Mouse (Mus musculus) intestine, embryonic 16.5 days (tissue): ENCODE measurements at regions not wholly inside any gene's neighbourhood (a gene's known extent, or its start where the extent isn't known, plus 50 kb on each side); places are given as distances from the start of the nearest gene placed in this dataset.

Experiments used
- ATAC-seq: fragments of 200-750 bp; cut with Nextera tagmentation; 2 replicates; pipeline ENCODE4 v1.8.0; 2017; ENCODE audit warnings: moderate TSS enrichment, moderate library complexity
- H3K27ac ChIP-seq: fragments of 300-500 bp; sonication (generic); 2 replicates; pipeline ENCODE4 v1.5.1; 2014; ENCODE audit warnings: mild to moderate bottlenecking, low read length
- H3K27me3 ChIP-seq: fragments of 300-500 bp; sonication (generic); replicated peaks from 2 replicates; pipeline ENCODE4 v1.6.1; 2014; ENCODE audit warnings: low read length, control low read depth, mixed read lengths; ENCODE audit not compliant: control insufficient read depth, insufficient read depth
- H3K36me3 ChIP-seq: fragments of 300-500 bp; sonication (generic); 2 replicates; pipeline ENCODE4 v1.6.1; 2014; ENCODE audit warnings: low read length, control low read depth; ENCODE audit not compliant: control insufficient read depth, insufficient read depth
- H3K4me1 ChIP-seq: fragments of 300-500 bp; sonication (generic); 2 replicates; pipeline ENCODE4 v1.6.1; 2014; ENCODE audit warnings: low read length, control low read depth, mixed read lengths; ENCODE audit not compliant: control insufficient read depth, insufficient read depth
- H3K4me2 ChIP-seq: fragments of 300-500 bp; sonication (generic); 2 replicates; pipeline ENCODE4 v1.6.1; 2014; ENCODE audit warnings: low read depth, low read length, control low read depth
- H3K4me3 ChIP-seq: fragments of 300-500 bp; sonication (generic); 2 replicates; pipeline ENCODE4 v1.5.1; 2014; ENCODE audit warnings: mild to moderate bottlenecking, low read length
- H3K9ac ChIP-seq: fragments of 300-500 bp; sonication (generic); 2 replicates; pipeline ENCODE4 v1.6.1; 2014; ENCODE audit warnings: low read depth, low read length
- H3K9me3 ChIP-seq: fragments of 300-500 bp; sonication (generic); 2 replicates; pipeline ENCODE4 v1.6.1; 2016; ENCODE audit warnings: low read length, control low read depth; ENCODE audit not compliant: control insufficient read depth
- WGBS: fragments of 180-500 bp; shearing (Covaris S2); extraction: QIAGEN DNeasy Blood & Tissue Kit; methylation state at CpG from one replicate; pipeline ENCODE4 v1.1.7; 2014; 5-methylcytosine and 5-hydroxymethylcytosine counted together

GRCm38 (mm10) chr4:87501791-87502190, 271.5 kb upstream of the Slc24a2 start:
- Histone ChIP-seq H3K4me3 (no peak overlapping the region), H3K9me3 (no peaks in the 10 kb centered on the region), H3K27me3 (no peaks in the 10 kb centered on the region), H3K9ac (no peak overlapping the region), H3K4me1 (no peaks in the 10 kb centered on the region), H3K27ac (no peak overlapping the region), H3K36me3 (no peaks in the 10 kb centered on the region), H3K4me2 (no peak overlapping the region)
- no peak for ATAC-seq
- WGBS = 86% methylated on average over 4 of the region's 4 CpGs

- ATAC-seq = no peak
- Histone ChIP-seq H3K36me3 (no peaks in the 10 kb centered on the region), H3K4me1 (no peaks in the 10 kb centered on the region), H3K27me3 (no peaks in the 10 kb centered on the region), H3K4me2 (no peak overlapping the region), H3K9ac (no peak overlapping the region), H3K27ac (no peak overlapping the region), H3K4me3 (no peak overlapping the region), H3K9me3 (no peaks in the 10 kb centered on the region)
- WGBS = 54% methylated on average over 2 of the region's 2 CpGs
Measured at GRCm38 (mm10) chr4:87500441-87500840, 270.2 kb upstream of the Slc24a2 start.

- no peak overlapping the region for H3K4me3 ChIP-seq
- no peaks in the 10 kb centered on the region for H3K36me3 ChIP-seq
- no peak overlapping the region for H3K9ac ChIP-seq
- H3K27me3 ChIP-seq = no peaks in the 10 kb centered on the region
- 66% methylated on average over 3 of the region's 3 CpGs for WGBS
- H3K4me1 ChIP-seq = no peaks in the 10 kb centered on the region
- no peak for ATAC-seq
- H3K9me3 ChIP-seq = no peaks in the 10 kb centered on the region
- no peak overlapping the region for H3K4me2 ChIP-seq
- H3K27ac ChIP-seq = no peak overlapping the region
Measured at GRCm38 (mm10) chr4:87487798-87488197, 257.5 kb upstream of the Slc24a2 start.

- WGBS = 74% methylated on average over 1 of the region's 1 CpGs
- Histone ChIP-seq H3K4me3 (no peak overlapping the region), H3K4me2 (no peak overlapping the region), H3K36me3 (no peaks in the 10 kb centered on the region), H3K27ac (no peak overlapping the region), H3K27me3 (no peaks in the 10 kb centered on the region), H3K9ac (no peak overlapping the region), H3K4me1 (peaks cover 4% of the 10 kb centered on the region; the same call in 1 of the 2 replicates), H3K9me3 (no peaks in the 10 kb centered on the region)
- ATAC-seq = no peak
Measured at GRCm38 (mm10) chr4:87475537-87475936, 245.3 kb upstream of the Slc24a2 start.

DNA sequence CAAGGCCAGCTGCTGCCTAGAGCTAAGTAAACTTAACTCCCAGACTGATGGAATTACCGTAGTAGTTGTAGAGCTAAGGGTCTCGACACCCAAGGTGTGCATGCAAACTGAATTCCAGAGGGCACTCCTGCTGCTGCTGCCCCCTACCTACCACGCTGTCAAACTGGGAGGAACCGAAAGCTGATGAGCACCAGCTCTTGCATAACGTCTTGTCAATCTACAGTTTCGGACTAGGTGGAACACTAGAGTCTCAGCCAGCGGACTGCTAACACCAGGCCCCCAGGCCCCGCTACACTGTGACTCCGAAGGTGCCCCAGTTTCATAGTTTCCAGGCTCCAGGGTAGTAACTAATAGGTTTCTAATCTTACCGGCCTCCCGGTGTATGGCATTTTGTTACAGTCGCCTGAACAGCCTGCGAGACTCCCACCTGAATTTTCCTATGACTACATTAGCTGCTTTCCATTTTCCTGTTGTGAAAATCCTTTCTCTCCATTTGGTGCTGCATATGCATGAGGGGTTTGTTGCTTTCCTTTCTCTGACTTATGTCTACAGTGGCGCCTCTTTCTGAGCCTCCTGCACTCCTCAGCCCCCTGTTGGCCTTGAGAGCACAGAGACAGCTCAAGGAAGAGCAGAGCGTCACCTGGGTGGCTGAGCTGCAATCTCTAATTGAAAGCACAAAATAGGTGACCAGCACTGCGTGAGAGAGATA, 243.2 kb upstream of the Slc24a2 start:
- Histone ChIP-seq H3K4me2 (no peak overlapping the region), H3K4me1 (peaks cover 4% of the 10 kb centered on the region; the same call in 1 of the 2 replicates), H3K27ac (no peak overlapping the region), H3K27me3 (no peaks in the 10 kb centered on the region), H3K9ac (no peak overlapping the region), H3K9me3 (no peaks in the 10 kb centered on the region), H3K36me3 (no peaks in the 10 kb centered on the region), H3K4me3 (no peak overlapping the region)
- ATAC-seq = no peak
- 87% methylated on average over 16 of the region's 16 CpGs for WGBS

DNA sequence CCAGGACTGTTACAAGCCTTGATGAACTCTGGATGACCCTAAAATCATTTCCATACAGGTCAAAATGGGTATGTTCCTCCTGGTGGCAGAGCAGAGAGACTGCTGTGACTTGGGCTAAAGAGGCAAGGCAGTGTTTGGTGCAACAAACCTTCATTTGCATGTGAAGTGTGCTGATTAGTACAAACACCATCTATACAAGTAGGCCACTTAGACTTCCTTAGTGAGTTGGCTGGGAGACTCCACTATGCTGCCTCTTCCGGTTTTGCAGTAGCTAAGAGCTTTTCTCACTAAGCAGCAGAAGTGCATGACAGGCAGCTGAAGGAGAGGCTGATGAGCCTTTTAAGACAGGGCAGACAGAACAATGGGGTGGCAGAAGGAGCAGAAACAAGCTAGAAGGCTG, 242.5 kb upstream of the Slc24a2 start:
- no peak overlapping the region for H3K4me2 ChIP-seq
- no peak overlapping the region for H3K9ac ChIP-seq
- peaks cover 4% of the 10 kb centered on the region; the same call in 1 of the 2 replicates for H3K4me1 ChIP-seq
- WGBS = 45% methylated on average over 1 of the region's 1 CpGs
- no peaks in the 10 kb centered on the region for H3K36me3 ChIP-seq
- no peak overlapping the region for H3K4me3 ChIP-seq
- H3K27ac ChIP-seq = no peak overlapping the region
- no peaks in the 10 kb centered on the region for H3K27me3 ChIP-seq
- ATAC-seq = no peak
- H3K9me3 ChIP-seq = no peaks in the 10 kb centered on the region

GRCm38 (mm10) chr4:87471385-87471784, 241.1 kb upstream of the Slc24a2 start:
- no peak overlapping the region for H3K27ac ChIP-seq
- no peak overlapping the region for H3K4me3 ChIP-seq
- H3K4me1 ChIP-seq = peaks cover 4% of the 10 kb centered on the region; the same call in 1 of the 2 replicates
- no peak for ATAC-seq
- no peak overlapping the region for H3K9ac ChIP-seq
- H3K36me3 ChIP-seq = no peaks in the 10 kb centered on the region
- no peaks in the 10 kb centered on the region for H3K27me3 ChIP-seq
- no peak overlapping the region for H3K4me2 ChIP-seq
- no peaks in the 10 kb centered on the region for H3K9me3 ChIP-seq
- 51% methylated on average over 5 of the region's 5 CpGs for WGBS

DNA sequence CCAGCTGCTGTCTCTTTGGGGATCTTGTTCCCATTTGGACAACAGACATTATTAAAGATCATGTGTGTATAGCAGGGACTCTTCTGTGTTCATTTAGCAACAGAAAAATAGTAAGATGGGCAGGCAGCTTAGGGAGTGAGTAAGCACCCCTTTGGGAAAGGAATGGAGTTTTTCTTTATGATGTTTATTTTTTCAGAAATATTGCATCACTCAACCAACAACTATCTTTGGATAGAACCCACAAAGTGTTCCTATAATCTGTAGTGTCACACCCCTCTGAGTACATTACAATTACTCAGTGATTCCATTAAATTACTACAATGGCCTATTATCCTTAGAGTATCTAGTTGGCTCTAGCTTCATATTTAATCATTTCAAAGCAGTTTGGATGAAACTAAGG, 237.3 kb upstream of the Slc24a2 start:
- H3K4me2 ChIP-seq = no peak overlapping the region
- no peaks in the 10 kb centered on the region for H3K36me3 ChIP-seq
- no peaks in the 10 kb centered on the region for H3K9me3 ChIP-seq
- H3K4me1 ChIP-seq = no peaks in the 10 kb centered on the region; the same call in 1 of the 2 replicates
- H3K4me3 ChIP-seq = no peak overlapping the region
- H3K9ac ChIP-seq = no peak overlapping the region
- no peak overlapping the region for H3K27ac ChIP-seq
- H3K27me3 ChIP-seq = no peaks in the 10 kb centered on the region
- no peak for ATAC-seq

DNA sequence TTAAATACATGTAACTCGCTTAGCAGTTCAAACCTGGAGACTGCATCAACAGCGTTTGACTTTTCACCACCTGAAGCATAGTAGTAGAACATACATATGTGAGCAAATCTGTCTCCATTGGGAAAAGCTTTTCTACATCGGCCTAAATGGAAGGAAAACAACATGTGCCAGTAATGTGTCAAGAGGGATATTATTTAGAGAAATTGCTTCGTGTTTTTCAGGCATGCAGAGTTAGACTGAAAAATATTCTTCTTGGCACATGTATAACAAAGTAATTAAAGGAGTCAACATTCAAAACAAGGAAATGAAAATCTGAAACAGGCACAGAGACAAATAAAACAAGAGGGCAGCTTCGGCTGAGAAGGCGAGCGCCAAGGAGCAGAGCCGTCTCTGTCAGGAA, 236.7 kb upstream of the Slc24a2 start:
- Histone ChIP-seq H3K4me1 (no peaks in the 10 kb centered on the region), H3K9ac (no peak overlapping the region), H3K27ac (no peak overlapping the region), H3K4me3 (no peak overlapping the region), H3K9me3 (no peaks in the 10 kb centered on the region), H3K36me3 (no peaks in the 10 kb centered on the region), H3K4me2 (no peak overlapping the region), H3K27me3 (no peaks in the 10 kb centered on the region)
- 70% methylated on average over 8 of the region's 8 CpGs for WGBS
- no peak for ATAC-seq
